13 mouse cellular contexts compared by ENCODE assay signal in genomic region chr9:67001506-67001905, GRCm38 (mm10). TPM values are rescaled to one million over a fixed set of nuclear protein-coding genes. Genes with fewer than 3 reads are reported as not detected.
DNase-seq lines count a peak whose midpoint lies in the region; ATAC-seq and TF ChIP-seq lines count a peak whose summit lies in the region.
"Had no signal": no experiment of that assay in that cellular context is flagged by ENCODE, and none has a peak within 500 bp of the region (broad histone marks: within the 10 kb centered on the region; RNA-seq: fewer than 3 reads in every experiment).

No protein-coding gene starts in this region.

- no peak for DNase-seq in heart, adult 18-20 months
- no peak for DNase-seq in kidney, postnatal 36 days
- DNase-seq in frontal cortex, postnatal 25 days (ENCODE audit: low spot score in 2 of 2) = no peak

- H3K36me3 ChIP-seq in heart, embryonic 12.5 days = no peaks in the 10 kb centered on the region
- H3K36me3 ChIP-seq in kidney, embryonic 16.5 days (ENCODE audit: insufficient read depth, low read length) = no peaks in the 10 kb centered on the region
- H3K36me3 ChIP-seq in myocyte (ENCODE audit: control insufficient read depth, insufficient read depth) = no peaks in the 10 kb centered on the region
- no peaks in the 10 kb centered on the region for H3K36me3 ChIP-seq in midbrain, embryonic 16.5 days (ENCODE audit: control insufficient read depth, insufficient read depth, low read length)
- H3K36me3 ChIP-seq: embryonic facial prominence, embryonic 15.5 days; midbrain, embryonic 13.5 days had no signal

- H3K4me1 ChIP-seq in heart, embryonic 12.5 days (replicated peaks) = peaks cover 18% of the 10 kb centered on the region
- peaks cover 4% of the 10 kb centered on the region; the same call in 1 of the 2 replicates for H3K4me1 ChIP-seq in kidney, embryonic 16.5 days (ENCODE audit: insufficient read depth, low read length)
- no peaks in the 10 kb centered on the region for H3K4me1 ChIP-seq in midbrain, embryonic 16.5 days (ENCODE audit: control insufficient read depth, insufficient read depth, low read length)
- H3K4me1 ChIP-seq: midbrain, embryonic 13.5 days had no signal

- no peaks in the 10 kb centered on the region for H3K79me2 ChIP-seq in myocyte (ENCODE audit: control insufficient read depth, insufficient read depth)

- no peak overlapping the region for H3K9ac ChIP-seq in heart, embryonic 12.5 days
- H3K9ac ChIP-seq in kidney, embryonic 16.5 days (replicated peaks; ENCODE audit: low read length) = no peak overlapping the region
- no peak overlapping the region for H3K9ac ChIP-seq in midbrain, embryonic 16.5 days (ENCODE audit: low read depth, low read length)
- H3K9ac ChIP-seq: embryonic facial prominence, embryonic 15.5 days; midbrain, embryonic 13.5 days had no signal

- H3K4me2 ChIP-seq in heart, embryonic 12.5 days = no peak overlapping the region
- H3K4me2 ChIP-seq in kidney, embryonic 16.5 days (replicated peaks; ENCODE audit: low read depth, low read length) = no peak overlapping the region
- H3K4me2 ChIP-seq in myocyte (ENCODE audit: low read depth) = peak overlapping the region; percentile 25
- no peak overlapping the region for H3K4me2 ChIP-seq in midbrain, embryonic 16.5 days (ENCODE audit: low read length)
- H3K4me2 ChIP-seq: embryonic facial prominence, embryonic 15.5 days; midbrain, embryonic 13.5 days had no signal

- 74% methylated on average over 4 of the region's 4 CpGs for WGBS in heart, embryonic 12.5 days
- WGBS in kidney, embryonic 16.5 days = 72% methylated on average over 4 of the region's 4 CpGs
- 78% methylated on average over 4 of the region's 4 CpGs for WGBS in midbrain, embryonic 16.5 days

- H3K27me3 ChIP-seq in heart, embryonic 12.5 days (replicated peaks) = no peaks in the 10 kb centered on the region
- no peaks in the 10 kb centered on the region for H3K27me3 ChIP-seq in kidney, embryonic 16.5 days (ENCODE audit: insufficient read depth, low read length)
- H3K27me3 ChIP-seq in myocyte (ENCODE audit: control insufficient read depth, insufficient read depth, insufficient read length) = no peaks in the 10 kb centered on the region
- no peaks in the 10 kb centered on the region for H3K27me3 ChIP-seq in midbrain, embryonic 16.5 days (ENCODE audit: control insufficient read depth, insufficient read depth, low read depth, low read length)
- H3K27me3 ChIP-seq: embryonic facial prominence, embryonic 15.5 days; midbrain, embryonic 13.5 days had no signal

- 0 out of 2 replicates have a peak, but pooled peaks have one; percentile 13 for ATAC-seq in heart, embryonic 12.5 days (ENCODE audit: insufficient number of reproducible peaks, low FRiP score)
- 0 out of 2 replicates have a peak, but pooled peaks have one; percentile 14 for ATAC-seq in kidney, embryonic 16.5 days (ENCODE audit: low FRiP score, low TSS enrichment)
- ATAC-seq in common myeloid progenitor, adult 5-6 weeks (replicated peaks; ENCODE audit: low read depth, poor library complexity, severe bottlenecking) = peak; percentile 21; the same call in 1 of the 2 replicates
- ATAC-seq in midbrain, embryonic 16.5 days = no peak

- H3K9me3 ChIP-seq in heart, embryonic 12.5 days (replicated peaks) = no peaks in the 10 kb centered on the region
- no peaks in the 10 kb centered on the region for H3K9me3 ChIP-seq in kidney, embryonic 16.5 days (ENCODE audit: low read length)
- no peaks in the 10 kb centered on the region for H3K9me3 ChIP-seq in midbrain, embryonic 16.5 days (replicated peaks; ENCODE audit: control insufficient read depth, low read length, poor library complexity, severe bottlenecking)
- H3K9me3 ChIP-seq: embryonic facial prominence, embryonic 15.5 days; midbrain, embryonic 13.5 days had no signal

- no peak for TF ChIP-seq POLR2A in myocyte (IDR thresholded peaks at IDR 0.05; ENCODE audit: insufficient read length, low read depth)

- 0 out of 2 replicates have a peak overlapping the region, but pooled peaks have one; percentile 15 for H3K27ac ChIP-seq in heart, embryonic 12.5 days (ENCODE audit: poor library complexity, severe bottlenecking)
- 0 out of 2 replicates have a peak overlapping the region, but pooled peaks have one; percentile 10 for H3K27ac ChIP-seq in kidney, embryonic 16.5 days (ENCODE audit: low read length)
- H3K27ac ChIP-seq in midbrain, embryonic 16.5 days (ENCODE audit: low read length) = no peak overlapping the region
- H3K27ac ChIP-seq: embryonic facial prominence, embryonic 15.5 days; kidney, postnatal 0 days; layer of hippocampus, adult 2 months; macrophage; midbrain, embryonic 13.5 days had no signal

- no peak overlapping the region for H3ac ChIP-seq in myocyte (ENCODE audit: control insufficient read depth, insufficient read length)

- H3K4me3 ChIP-seq in heart, embryonic 12.5 days = no peak overlapping the region
- H3K4me3 ChIP-seq in kidney, embryonic 16.5 days (ENCODE audit: low read length) = no peak overlapping the region
- no peak overlapping the region for H3K4me3 ChIP-seq in myocyte
- no peak overlapping the region for H3K4me3 ChIP-seq in midbrain, embryonic 16.5 days (ENCODE audit: low read depth, low read length)
- H3K4me3 ChIP-seq: embryonic facial prominence, embryonic 15.5 days; layer of hippocampus, adult 2 months; midbrain, embryonic 13.5 days had no signal

TF ChIP-seq in myocyte, 11 proteins besides CTCF, POLR2A, EP300 and RAD21:
- no peak for TF ChIP-seq TCF3 (IDR thresholded peaks at IDR 0.05; ENCODE audit: insufficient read length, low read depth)
- TF ChIP-seq SRF (IDR thresholded peaks at IDR 0.05; ENCODE audit: control insufficient read depth, insufficient read length, low read depth) = no peak
- TF ChIP-seq MAX (IDR thresholded peaks at IDR 0.05; ENCODE audit: low read depth) = no peak
- no peak for TF ChIP-seq TCF12 (IDR thresholded peaks at IDR 0.05; ENCODE audit: insufficient read depth, poor library complexity, severe bottlenecking)
- TF ChIP-seq USF1 (IDR thresholded peaks at IDR 0.05; ENCODE audit: low read depth) = no peak
- no peak for TF ChIP-seq CEBPB (IDR thresholded peaks at IDR 0.05; ENCODE audit: insufficient read depth, poor library complexity, severe bottlenecking)
- no peak for TF ChIP-seq MYOG (IDR thresholded peaks at IDR 0.05; ENCODE audit: control insufficient read depth in 1 of 3, insufficient read depth in 1 of 3, insufficient read length in 2 of 3, low read depth in 2 of 3)
- TF ChIP-seq POLR2AphosphoS2 (IDR thresholded peaks at IDR 0.05; ENCODE audit: insufficient read length, low read depth) = no peak
- no peak for TF ChIP-seq REST (IDR thresholded peaks at IDR 0.05; ENCODE audit: insufficient read depth, insufficient read length)
- no peak for TF ChIP-seq E2F4 (IDR thresholded peaks at IDR 0.05; ENCODE audit: insufficient read depth)
- TF ChIP-seq MYOD1 (IDR thresholded peaks at IDR 0.05; ENCODE audit: control insufficient read depth in 1 of 3, insufficient read length in 2 of 3, low read depth in 2 of 3) = no peak

RNA-seq across cellular contexts. Expression of gene Lactb, which starts 26.2 kb away (rescaled TPM):
- 9.3 and 10.1 TPM in 2 replicates for polyA plus RNA-seq in heart, embryonic 12.5 days (2016; fragmentation: Nextera tagmentation; extraction: Ambion mirVana)
- total RNA-seq in heart, adult 18-20 months (2021) = 10 to 100 TPM; 23.2 to 24.4 TPM
- polyA plus RNA-seq in kidney, embryonic 16.5 days (2015; fragmentation: Nextera tagmentation; extraction: Ambion mirVana) = 16.0 and 17.7 TPM in 2 replicates
- 21.4 and 30.6 TPM in 2 replicates for total RNA-seq in common myeloid progenitor, adult 5-6 weeks (2017)
- 6.6 TPM for polyA plus RNA-seq in myocyte (2012; fragmentation: generic; extraction: Trizol)
- polyA plus RNA-seq in midbrain, embryonic 16.5 days (2015; fragmentation: Nextera tagmentation; extraction: Ambion mirVana) = 10.2 and 11.1 TPM in 2 replicates

RNA-seq across cellular contexts. Expression of gene Tpm1, which starts 47.7 kb away (rescaled TPM):
- 4,565 and 4,650 TPM in 2 replicates for polyA plus RNA-seq in heart, embryonic 12.5 days (2016; fragmentation: Nextera tagmentation; extraction: Ambion mirVana)
- total RNA-seq in heart, adult 18-20 months (2021) = over 10,000 TPM in 1 of 2 experiments, 1,000 to 10,000 TPM in 1; 9,705 to 11,464 TPM
- polyA plus RNA-seq in kidney, embryonic 16.5 days (2015; fragmentation: Nextera tagmentation; extraction: Ambion mirVana) = 578 and 635 TPM in 2 replicates
- total RNA-seq in common myeloid progenitor, adult 5-6 weeks (2017) = 101 and 111 TPM in 2 replicates
- 1,921 TPM for polyA plus RNA-seq in myocyte (2012; fragmentation: generic; extraction: Trizol)
- 156 and 159 TPM in 2 replicates for polyA plus RNA-seq in midbrain, embryonic 16.5 days (2015; fragmentation: Nextera tagmentation; extraction: Ambion mirVana)

RNA-seq across cellular contexts. Expression of gene Rps27l, which starts 55.6 kb away (rescaled TPM):
- polyA plus RNA-seq in heart, embryonic 12.5 days (2016; fragmentation: Nextera tagmentation; extraction: Ambion mirVana) = 563 and 577 TPM in 2 replicates
- 100 to 1,000 TPM; 151 to 172 TPM for total RNA-seq in heart, adult 18-20 months (2021)
- 585 and 609 TPM in 2 replicates for polyA plus RNA-seq in kidney, embryonic 16.5 days (2015; fragmentation: Nextera tagmentation; extraction: Ambion mirVana)
- total RNA-seq in common myeloid progenitor, adult 5-6 weeks (2017) = 162 and 229 TPM in 2 replicates
- polyA plus RNA-seq in myocyte (2012; fragmentation: generic; extraction: Trizol) = 588 TPM
- polyA plus RNA-seq in midbrain, embryonic 16.5 days (2015; fragmentation: Nextera tagmentation; extraction: Ambion mirVana) = 157 and 180 TPM in 2 replicates
